Mouse (Mus musculus): ENCODE results near the gene Lmbrd2. TPM values are rescaled to one million over a fixed set of nuclear protein-coding genes. Genes with fewer than 3 reads are reported as not detected.

Gene Lmbrd2
- total RNA-seq, 1 experiment = 24.1 TPM

DNA sequence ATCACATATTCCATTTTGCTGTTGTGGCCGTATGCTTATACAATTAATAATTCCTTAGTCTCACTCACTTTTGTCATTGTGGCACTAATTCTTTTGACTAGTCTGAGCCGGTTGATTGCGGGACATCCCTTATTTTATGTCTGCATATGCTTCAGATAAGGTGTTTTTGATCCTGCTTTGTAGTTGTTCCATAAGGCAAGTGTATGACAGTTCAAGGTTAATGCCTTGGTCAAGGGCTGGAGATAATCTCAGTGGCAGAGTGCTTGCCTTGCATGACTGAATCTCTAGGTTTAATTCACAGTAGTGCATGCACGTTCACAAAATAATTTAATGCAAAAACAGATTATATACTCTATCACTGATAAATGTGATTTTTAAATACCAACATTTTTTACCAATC is 43.5 kb upstream of the Lmbrd2 start:
- no peak for DNase-seq (ENCODE audit: low read depth, low spot score)
- in situ Hi-C loops (cut with MboI; ENCODE audit: low sequenced_read_pairs in 2 of 2, unreplicated experiment in 2 of 2) = no loop called here
- TF ChIP-seq HCFC1 (IDR thresholded peaks at IDR 0.05; ENCODE audit: borderline replicate concordance, insufficient read depth, low read length) = no peak
- TF ChIP-seq ZC3H11A (IDR thresholded peaks at IDR 0.05; ENCODE audit: borderline replicate concordance, low read depth, low read length) = no peak
- no peak for TF ChIP-seq ZNF384 (IDR thresholded peaks at IDR 0.05; ENCODE audit: low read depth, low read length)
- no peak for TF ChIP-seq CHD2 (IDR thresholded peaks at IDR 0.05; ENCODE audit: low read depth, low read length)
- no peak for TF ChIP-seq MAFK (IDR thresholded peaks at IDR 0.05; ENCODE audit: insufficient read depth, low read depth, low read length)
- H3K9me3 ChIP-seq (ENCODE audit: control insufficient read depth, insufficient read depth, low read depth, low read length) = no peaks in the 10 kb centered on the region
- no peak overlapping the region for H3K4me3 ChIP-seq (ENCODE audit: insufficient read depth in 1 of 2, low read depth in 1 of 2, low read length in 2 of 2, poor library complexity in 1 of 2, severe bottlenecking in 1 of 2)
- no peaks in the 10 kb centered on the region; a peak in 1 of 4 replicates for H3K4me1 ChIP-seq (ENCODE audit: control insufficient read depth in 2 of 2, insufficient read depth in 2 of 2, low read length in 2 of 2, poor library complexity in 1 of 2)
- peaks cover 31% of the 10 kb centered on the region for H3K36me3 ChIP-seq (ENCODE audit: control insufficient read depth, insufficient read depth, low read length, poor library complexity, severe bottlenecking)
- no peak overlapping the region for H3K9ac ChIP-seq (ENCODE audit: insufficient read depth, low read depth, low read length, poor library complexity, severe bottlenecking)
- H3K27ac ChIP-seq (ENCODE audit: insufficient read depth, low read depth, low read length, poor library complexity, severe bottlenecking) = no peak overlapping the region

DNA sequence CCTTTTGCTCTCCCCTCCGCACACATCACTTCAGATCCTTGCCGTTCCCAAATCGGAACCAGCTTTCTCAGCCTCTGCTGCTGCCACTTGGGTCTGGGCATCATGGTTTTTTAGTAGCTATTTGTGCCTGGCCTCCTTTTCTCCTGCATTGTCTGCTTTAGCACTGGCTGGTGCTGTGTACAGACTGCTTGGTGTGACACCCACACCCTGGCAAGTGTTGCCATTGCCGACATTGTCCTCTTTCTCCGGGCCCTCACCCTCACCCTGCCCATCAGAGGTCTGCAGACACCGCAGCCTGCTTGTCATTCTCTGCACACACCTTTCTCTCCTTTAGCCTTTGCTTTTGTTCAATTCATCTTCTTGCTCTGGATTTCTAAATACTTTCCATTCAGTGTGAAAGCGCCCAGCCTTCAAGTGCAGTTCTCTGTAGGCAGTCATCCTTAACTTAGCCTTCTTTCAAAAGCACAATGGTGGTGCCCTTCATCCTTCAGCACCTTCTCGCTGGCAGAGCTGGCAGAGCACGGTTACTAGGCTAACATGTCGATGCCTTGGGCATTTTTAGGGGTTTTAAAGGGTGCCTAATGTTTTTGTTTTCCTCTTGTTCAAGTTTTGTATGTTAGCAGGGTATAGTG is 39.8 kb upstream of the Lmbrd2 start:
- H3K4me1 ChIP-seq (ENCODE audit: control insufficient read depth in 2 of 2, insufficient read depth in 2 of 2, low read length in 2 of 2, poor library complexity in 1 of 2) = no peaks in the 10 kb centered on the region
- peaks cover 32% of the 10 kb centered on the region for H3K36me3 ChIP-seq (ENCODE audit: control insufficient read depth, insufficient read depth, low read length, poor library complexity, severe bottlenecking)
- no peaks in the 10 kb centered on the region for H3K9me3 ChIP-seq (ENCODE audit: control insufficient read depth, insufficient read depth, low read depth, low read length)
- no peak overlapping the region for H3K27ac ChIP-seq (ENCODE audit: insufficient read depth, low read depth, low read length, poor library complexity, severe bottlenecking)
- no peak overlapping the region for H3K4me3 ChIP-seq (ENCODE audit: insufficient read depth in 1 of 2, low read depth in 1 of 2, low read length in 2 of 2, poor library complexity in 1 of 2, severe bottlenecking in 1 of 2)
- H3K9ac ChIP-seq (ENCODE audit: insufficient read depth, low read depth, low read length, poor library complexity, severe bottlenecking) = no peak overlapping the region
- no peak for DNase-seq (ENCODE audit: low read depth, low spot score)
- in situ Hi-C loops (cut with MboI; ENCODE audit: low sequenced_read_pairs in 2 of 2, unreplicated experiment in 2 of 2) = no loop called here
- TF ChIP-seq CHD2 (IDR thresholded peaks at IDR 0.05; ENCODE audit: low read depth, low read length) = no peak
- no peak for TF ChIP-seq ZC3H11A (IDR thresholded peaks at IDR 0.05; ENCODE audit: borderline replicate concordance, low read depth, low read length)
- no peak for TF ChIP-seq ZNF384 (IDR thresholded peaks at IDR 0.05; ENCODE audit: low read depth, low read length)
- no peak for TF ChIP-seq MAFK (IDR thresholded peaks at IDR 0.05; ENCODE audit: insufficient read depth, low read depth, low read length)
- no peak for TF ChIP-seq HCFC1 (IDR thresholded peaks at IDR 0.05; ENCODE audit: borderline replicate concordance, insufficient read depth, low read length)

DNA sequence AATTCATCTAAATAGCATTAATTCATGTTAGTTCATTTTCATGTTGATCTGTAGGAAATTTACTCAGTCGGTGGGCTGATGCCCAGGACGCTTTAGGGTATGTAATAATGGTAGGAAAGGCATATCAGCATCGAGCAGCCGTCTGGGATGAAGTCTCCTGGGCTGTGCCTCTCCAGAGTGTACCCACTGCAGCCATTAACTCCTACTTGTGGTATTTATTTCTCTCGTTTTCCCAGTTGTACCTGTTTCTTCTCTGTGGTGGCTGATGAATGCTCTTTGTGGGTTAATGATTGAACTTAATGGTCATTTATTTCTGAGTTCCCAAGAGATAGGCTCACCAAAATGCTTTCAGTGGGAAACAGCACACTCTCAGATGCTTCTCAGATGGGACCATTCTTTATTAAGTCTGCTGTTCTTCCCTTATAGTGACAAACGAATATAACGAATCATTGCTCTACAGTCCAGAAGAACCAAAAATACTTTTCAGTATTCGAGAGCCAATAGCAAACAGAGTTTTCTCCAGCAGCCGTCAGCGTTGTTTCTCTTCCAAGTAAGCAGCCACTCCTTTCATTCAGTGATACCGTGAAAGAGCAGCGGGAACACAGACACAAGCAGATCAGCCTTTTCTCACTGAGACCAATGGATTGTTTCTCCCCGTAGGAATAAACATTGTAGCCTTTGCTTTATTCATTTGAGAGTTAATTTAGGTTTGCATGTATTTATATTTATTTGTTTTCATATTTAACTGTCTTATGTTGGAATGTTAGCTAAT is 33.9 kb upstream of the Lmbrd2 start:
- Histone ChIP-seq H3K9ac (ENCODE audit: insufficient read depth, low read depth, low read length, poor library complexity, severe bottlenecking) (no peak overlapping the region), H3K27ac (ENCODE audit: insufficient read depth, low read depth, low read length, poor library complexity, severe bottlenecking) (no peak overlapping the region), H3K4me3 (ENCODE audit: insufficient read depth in 1 of 2, low read depth in 1 of 2, low read length in 2 of 2, poor library complexity in 1 of 2, severe bottlenecking in 1 of 2) (no peak overlapping the region), H3K9me3 (ENCODE audit: control insufficient read depth, insufficient read depth, low read depth, low read length) (no peaks in the 10 kb centered on the region), H3K4me1 (ENCODE audit: control insufficient read depth in 2 of 2, insufficient read depth in 2 of 2, low read length in 2 of 2, poor library complexity in 1 of 2) (no peaks in the 10 kb centered on the region), H3K36me3 (ENCODE audit: control insufficient read depth, insufficient read depth, low read length, poor library complexity, severe bottlenecking) (peaks cover 10% of the 10 kb centered on the region)
- TF ChIP-seq CHD2 (IDR thresholded peaks at IDR 0.05; ENCODE audit: low read depth, low read length) (no peak), HCFC1 (IDR thresholded peaks at IDR 0.05; ENCODE audit: borderline replicate concordance, insufficient read depth, low read length) (no peak), ZC3H11A (IDR thresholded peaks at IDR 0.05; ENCODE audit: borderline replicate concordance, low read depth, low read length) (no peak), ZNF384 (IDR thresholded peaks at IDR 0.05; ENCODE audit: low read depth, low read length) (no peak), MAFK (IDR thresholded peaks at IDR 0.05; ENCODE audit: insufficient read depth, low read depth, low read length) (no peak)
- no peak for DNase-seq (ENCODE audit: low read depth, low spot score)
- in situ Hi-C loops (cut with MboI; ENCODE audit: low sequenced_read_pairs in 2 of 2, unreplicated experiment in 2 of 2) = no loop called here

DNA sequence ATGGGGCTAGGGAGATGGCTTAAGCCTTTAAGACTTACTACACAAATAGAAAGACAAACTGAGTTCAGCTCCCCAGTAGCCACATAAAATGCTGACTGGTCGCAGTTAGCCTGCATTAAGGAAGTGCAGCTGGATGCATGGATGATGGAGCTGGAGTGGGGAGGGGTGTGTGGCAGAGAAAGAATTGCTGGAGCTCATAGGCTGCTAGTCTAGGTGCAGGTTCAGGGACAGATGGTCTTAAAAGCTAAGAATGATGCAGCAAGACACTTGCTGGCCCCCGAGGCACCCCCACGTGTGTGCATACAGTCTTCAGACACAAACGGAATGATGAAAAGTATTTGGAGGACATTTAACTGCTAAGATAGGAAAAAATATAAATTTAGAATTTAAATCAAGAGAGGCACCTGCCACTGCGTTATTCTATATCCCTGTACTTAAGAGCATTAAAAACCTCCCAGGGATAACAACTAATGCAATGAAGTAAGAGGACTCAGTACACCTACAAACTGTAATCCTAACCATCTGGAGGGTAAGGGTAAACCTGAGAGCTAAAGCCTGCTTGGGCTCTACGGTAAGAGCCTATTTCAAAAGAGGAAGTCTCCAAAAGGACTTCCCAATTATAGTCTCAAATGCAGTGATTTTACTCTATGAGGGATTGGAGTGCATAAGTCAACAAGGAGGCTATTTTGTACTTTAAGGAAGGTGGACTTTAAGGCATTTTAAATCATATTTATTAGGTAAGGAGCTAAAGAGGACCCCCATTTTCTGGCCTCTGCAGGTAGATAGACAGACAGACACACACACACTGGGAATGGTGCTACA is 29.6 kb upstream of the Lmbrd2 start:
- DNase-seq (ENCODE audit: low read depth, low spot score) = no peak
- H3K9me3 ChIP-seq (ENCODE audit: control insufficient read depth, insufficient read depth, low read depth, low read length) = no peaks in the 10 kb centered on the region
- in situ Hi-C loops (cut with MboI; ENCODE audit: low sequenced_read_pairs in 2 of 2, unreplicated experiment in 2 of 2) = no loop called here
- H3K4me1 ChIP-seq (ENCODE audit: control insufficient read depth in 2 of 2, insufficient read depth in 2 of 2, low read length in 2 of 2, poor library complexity in 1 of 2) = no peaks in the 10 kb centered on the region
- H3K27ac ChIP-seq (ENCODE audit: insufficient read depth, low read depth, low read length, poor library complexity, severe bottlenecking) = no peak overlapping the region
- TF ChIP-seq MAFK (IDR thresholded peaks at IDR 0.05; ENCODE audit: insufficient read depth, low read depth, low read length) = no peak
- TF ChIP-seq HCFC1 (IDR thresholded peaks at IDR 0.05; ENCODE audit: borderline replicate concordance, insufficient read depth, low read length) = no peak
- no peak for TF ChIP-seq ZC3H11A (IDR thresholded peaks at IDR 0.05; ENCODE audit: borderline replicate concordance, low read depth, low read length)
- no peak for TF ChIP-seq ZNF384 (IDR thresholded peaks at IDR 0.05; ENCODE audit: low read depth, low read length)
- TF ChIP-seq CHD2 (IDR thresholded peaks at IDR 0.05; ENCODE audit: low read depth, low read length) = no peak
- H3K36me3 ChIP-seq (ENCODE audit: control insufficient read depth, insufficient read depth, low read length, poor library complexity, severe bottlenecking) = peaks cover 18% of the 10 kb centered on the region
- H3K4me3 ChIP-seq (ENCODE audit: insufficient read depth in 1 of 2, low read depth in 1 of 2, low read length in 2 of 2, poor library complexity in 1 of 2, severe bottlenecking in 1 of 2) = no peak overlapping the region
- no peak overlapping the region for H3K9ac ChIP-seq (ENCODE audit: insufficient read depth, low read depth, low read length, poor library complexity, severe bottlenecking)

Data from ES-E14 (cell line).